Mouse (Mus musculus): ENCODE data around the gene Cdc27.
A peak's percentile ranks its signal among the peaks of the same experiment; 100 is the strongest.

Cdc27 gene

DNA sequence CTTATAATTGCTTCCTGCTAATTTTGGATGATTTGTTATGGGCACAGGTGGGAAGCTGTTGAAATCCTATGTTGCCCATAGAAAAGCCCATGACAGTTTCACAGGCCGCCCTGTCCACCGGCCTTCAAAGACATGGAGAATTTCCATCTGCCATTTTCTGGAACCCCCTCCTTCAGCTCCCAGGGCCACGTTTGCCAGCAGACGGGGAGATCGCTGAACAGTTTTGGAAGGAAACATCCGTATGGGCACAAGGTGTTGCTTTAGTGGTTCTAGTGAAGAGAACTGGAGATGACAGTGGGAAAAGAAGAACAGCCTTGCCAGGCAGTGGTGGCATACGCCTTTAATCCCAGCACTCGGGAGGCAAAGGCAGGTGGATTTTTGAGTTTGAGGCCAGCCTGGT is 68.4 kb downstream of the Cdc27 start:
- DNase-seq (ENCODE audit: low spot score in 2 of 2): no peak

DNA sequence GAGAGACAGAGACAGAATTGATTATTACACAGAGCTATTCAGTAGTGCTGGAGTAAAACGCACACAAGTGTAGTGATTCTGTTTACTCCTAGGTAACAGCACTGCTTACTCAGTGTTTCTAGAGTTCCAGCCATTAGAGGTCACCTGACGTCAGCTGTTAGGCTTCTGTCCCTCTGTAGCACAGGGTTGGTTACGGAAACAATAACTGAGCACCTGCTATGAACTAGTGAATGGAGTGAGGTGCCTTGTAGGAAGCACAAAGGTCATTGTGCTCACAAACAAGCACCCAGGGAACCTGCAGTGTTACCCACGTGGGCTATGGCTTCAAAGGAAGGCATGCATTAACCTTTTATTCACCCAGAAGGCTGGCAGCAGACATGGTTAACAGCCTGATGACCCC is 70.9 kb downstream of the Cdc27 start:
- DNase-seq (ENCODE audit: low spot score in 2 of 2): no peak

DNA sequence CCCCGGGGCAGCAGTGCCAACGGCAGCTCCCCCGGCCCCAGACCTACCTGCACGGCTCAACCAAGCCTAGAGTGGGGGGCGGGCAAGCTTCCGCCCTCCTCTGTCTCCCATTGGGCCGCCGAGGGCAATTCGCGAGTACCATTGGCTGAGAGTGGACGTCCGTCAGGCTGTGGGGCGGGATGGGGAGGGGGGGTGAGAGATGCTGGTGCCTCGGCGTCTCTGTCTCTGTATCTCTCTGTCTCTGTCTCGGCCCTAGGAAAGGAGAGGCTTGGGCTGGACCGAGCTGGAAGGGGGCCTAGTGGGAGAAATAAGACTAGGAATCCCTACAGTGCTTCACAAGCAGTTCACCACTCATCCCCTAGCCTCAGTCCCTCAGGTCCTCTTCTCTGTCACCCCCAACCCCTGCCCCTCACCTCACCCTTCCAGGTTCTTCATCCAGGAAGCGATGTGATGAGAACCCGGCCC is 81.0 kb downstream of the Cdc27 start:
- peak; percentile 82 to 86 for DNase-seq (ENCODE audit: low spot score in 2 of 2)

DNA sequence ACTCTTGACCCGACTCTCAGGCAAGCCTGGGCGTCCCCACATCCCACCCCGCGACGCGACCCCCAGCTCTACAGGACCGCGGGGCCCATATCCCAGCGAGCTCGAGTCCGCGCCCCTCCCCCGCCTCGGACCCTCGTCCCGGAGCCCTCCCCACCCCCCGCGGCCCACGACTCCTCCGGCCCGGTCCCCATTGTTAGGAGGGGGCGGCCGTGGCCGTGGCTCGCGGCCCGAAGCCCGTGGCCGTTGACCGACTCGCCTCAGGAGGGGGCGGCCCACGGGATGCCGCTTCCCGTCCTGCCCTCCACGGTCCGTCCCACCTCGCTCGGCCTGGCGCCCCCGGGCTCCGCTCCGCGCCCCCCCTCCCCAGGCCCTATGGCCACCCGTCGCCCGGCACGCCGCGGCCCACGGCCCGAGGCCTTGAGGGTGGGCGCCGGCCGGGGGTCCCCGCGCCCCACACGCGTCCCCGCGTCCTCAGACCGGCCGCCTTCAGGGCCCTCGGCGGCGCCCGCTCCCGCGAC is 81.6 kb downstream of the Cdc27 start, which contains the start of gene Kansl1:
Kansl1 (minus strand) TSS at position 111 of the 518 bp plus-strand sequence.
- no peak for DNase-seq (ENCODE audit: low spot score in 2 of 2)

DNA sequence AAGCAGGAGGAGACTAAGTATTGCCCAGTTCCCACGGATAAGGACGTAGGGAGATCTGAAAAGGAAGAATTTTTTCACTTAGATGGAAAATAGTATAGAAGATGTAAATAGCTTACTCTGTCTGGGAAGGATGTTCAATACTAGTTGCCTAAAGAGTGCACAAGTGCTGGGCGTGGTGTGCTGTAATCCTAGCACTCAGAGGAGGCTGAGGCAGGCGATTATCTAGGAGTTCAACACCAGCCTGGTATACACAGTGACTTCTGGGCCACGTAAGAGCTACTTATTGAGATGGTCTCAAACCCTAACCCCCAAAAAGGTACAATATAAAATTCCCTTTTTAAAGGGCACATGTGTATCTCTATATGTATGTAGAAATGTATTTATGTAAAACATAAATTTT is 82.7 kb downstream of the Cdc27 start:
- no peak for DNase-seq (ENCODE audit: low spot score in 2 of 2)

DNA sequence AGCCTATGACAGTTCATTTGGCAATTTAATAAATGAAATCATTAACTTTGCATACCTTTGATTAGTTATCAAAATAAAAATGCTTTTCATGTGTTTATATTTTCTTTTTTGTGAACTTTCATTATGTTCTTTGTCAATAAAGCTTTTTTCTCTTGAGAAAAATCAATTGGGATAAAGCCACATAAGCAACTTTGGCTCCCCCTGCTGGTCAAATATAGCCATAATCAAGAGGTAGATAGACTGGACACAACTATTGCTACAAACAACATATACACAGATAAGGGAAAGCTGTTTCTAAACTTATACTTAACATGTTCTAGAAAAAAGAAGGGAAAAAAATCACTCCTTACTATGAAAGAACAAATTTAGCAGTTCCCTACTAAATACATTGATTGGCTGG is 88.9 kb downstream of the Cdc27 start:
- DNase-seq (ENCODE audit: low spot score in 2 of 2): peak; percentile 63 to 73

DNA sequence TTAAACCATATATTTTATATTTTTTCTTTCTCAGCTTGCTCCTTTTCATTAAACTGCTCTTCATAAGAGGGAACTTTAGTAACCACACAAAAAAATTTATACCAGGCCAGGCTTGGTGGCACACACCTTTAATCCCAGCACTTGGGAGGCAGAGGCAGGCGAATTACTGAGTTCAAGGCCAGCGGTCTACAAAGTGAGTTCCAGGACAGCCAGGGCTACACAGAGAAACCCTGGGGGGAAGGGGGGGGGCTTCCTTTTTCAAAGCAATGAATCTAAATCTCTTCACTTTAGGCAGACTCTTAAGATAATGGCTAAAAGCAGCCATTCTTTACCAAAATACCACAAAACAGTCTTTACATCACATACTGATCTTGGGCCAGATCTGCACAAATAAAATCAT is 90.7 kb downstream of the Cdc27 start:
- no peak for DNase-seq (ENCODE audit: low spot score in 2 of 2)

DNA sequence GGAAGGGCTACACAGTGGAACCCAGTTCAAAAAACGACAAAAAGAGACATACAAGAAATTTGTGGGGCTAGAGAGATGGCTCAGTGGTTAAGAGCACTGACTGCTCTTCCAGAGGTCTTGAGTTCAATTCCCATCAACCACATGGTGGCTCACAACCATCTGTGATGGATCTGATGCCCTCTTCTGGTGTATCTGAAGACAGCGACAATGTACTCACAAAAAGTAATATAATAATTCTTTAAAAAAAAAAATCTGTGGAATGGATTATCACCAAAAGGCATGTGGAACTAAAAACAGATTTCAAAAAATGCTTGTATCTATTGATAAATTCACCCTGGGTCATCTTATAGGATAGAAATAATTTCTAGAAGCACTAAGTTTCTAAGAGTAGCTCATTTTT is 91.9 kb downstream of the Cdc27 start:
- no peak for DNase-seq (ENCODE audit: low spot score in 2 of 2)

All from natural killer cell, adult 2 months (primary cell).